Mouse (Mus musculus) mouse trophoblast stem cell (cell line): Measurements from ENCODE around the gene B430218F22Rik.
"Not testable (repeated sequence)": the region's sequence is repeated elsewhere in the genome, so short reads cannot be mapped to it uniquely, and the experiment has no call there.

ENCODE experiments used
- in situ Hi-C, 2 experiments: fragments of 300-500 bp; cut with MseI, MboI; formaldehyde crosslinking; loops; 2 replicates in 1 of 2; 3 replicates in 1 of 2; pipeline ENCODE4 v1.15.1; 2025

Gene B430218F22Rik

DNA sequence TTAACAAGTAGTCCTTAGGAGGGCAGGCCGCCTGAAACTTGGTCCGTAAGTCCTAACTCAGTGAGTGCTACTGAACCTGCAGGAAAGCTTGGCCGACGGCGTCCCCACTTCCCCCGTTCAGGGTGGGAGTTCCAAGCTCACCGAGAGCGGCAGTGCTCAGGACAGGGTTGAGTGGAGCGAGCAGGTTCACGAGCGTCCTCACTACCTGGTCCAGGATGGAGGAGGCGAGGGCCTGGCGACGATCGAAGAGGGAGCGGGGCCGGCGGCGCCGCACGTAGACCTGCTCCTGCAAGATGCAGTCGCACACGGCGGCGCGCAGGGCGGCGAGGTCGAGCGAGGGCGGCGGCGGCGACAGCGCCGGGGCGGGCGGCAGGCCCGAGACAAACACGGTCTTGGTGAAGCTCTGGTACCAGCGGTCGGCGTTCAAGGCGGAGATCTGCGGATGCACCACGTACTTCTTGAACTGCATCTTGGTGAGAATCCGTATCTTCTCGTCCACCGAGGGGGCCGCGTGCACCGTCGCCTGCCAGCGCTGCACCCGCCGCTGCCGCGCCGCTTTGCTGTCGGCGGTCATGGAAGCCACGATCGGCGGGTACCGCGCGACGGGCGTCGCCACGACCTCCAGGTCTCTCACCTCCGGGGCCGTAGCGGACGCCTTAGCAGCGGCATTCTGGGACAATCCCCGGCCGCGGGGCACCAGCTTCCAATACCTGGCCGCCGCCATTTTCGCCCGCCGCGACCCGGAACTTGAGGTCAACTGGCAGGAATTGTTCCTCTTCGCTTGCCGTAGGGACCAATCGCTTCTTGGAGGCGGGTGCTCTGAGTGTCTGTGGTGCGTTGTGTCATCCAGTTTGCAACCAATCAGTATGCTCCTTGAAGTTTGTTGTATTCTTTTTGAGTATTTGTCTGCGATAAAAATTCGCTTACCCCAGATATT lies at the start of gene B430218F22Rik, which contains the start of gene Mrps30:
Gene B430218F22Rik, plus strand, starts transcription at position 120 of the 937 bp plus-strand sequence.
Gene Mrps30, minus strand, starts transcription at position 742 of the 937 bp plus-strand sequence.
- in situ Hi-C loops = no loop called here

DNA sequence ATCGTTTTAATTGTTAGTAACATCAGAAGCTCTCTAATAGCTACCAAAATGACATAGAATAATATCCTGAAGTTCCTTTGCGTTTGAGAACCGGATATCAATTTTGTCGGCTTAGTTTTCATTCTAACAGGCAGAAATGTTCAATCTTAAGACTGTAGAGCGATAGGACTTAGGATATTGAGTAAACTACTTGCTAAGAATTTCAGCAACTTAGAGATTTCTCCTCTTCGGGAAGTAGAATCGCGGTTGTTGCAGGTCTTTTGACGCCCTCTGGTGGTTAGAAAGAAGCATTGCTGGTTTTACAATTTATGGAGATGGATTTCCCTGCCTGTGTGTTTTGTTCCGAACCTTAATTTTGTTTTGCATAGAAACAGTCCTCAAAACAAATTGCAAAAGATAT lies 36.2 kb upstream of the B430218F22Rik start:
- in situ Hi-C loops = loop anchor here in 1 of 2 experiments (25.0 kb wide), 1 partner anchor 1013 kb away; no protein-coding TSS in a partner anchor

DNA sequence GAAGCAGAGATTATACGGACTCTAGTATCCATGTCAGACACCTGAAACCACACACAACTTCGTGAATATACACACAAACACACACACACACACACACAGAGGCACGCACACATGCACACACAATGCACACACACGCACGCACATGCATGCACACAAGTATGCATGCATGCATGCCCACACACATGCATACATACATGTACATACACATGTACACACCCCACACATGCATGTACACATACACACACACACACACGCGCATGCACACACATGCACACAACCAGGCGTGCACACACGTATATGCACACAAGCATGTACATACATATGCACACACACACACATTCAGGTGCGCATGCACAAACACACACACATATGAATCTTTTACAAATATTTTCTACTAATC lies 35.6 kb upstream of the B430218F22Rik start:
- in situ Hi-C loops = loop anchor here in 1 of 2 experiments (25.0 kb wide), 1 partner anchor 1014 kb away; no protein-coding TSS in a partner anchor

DNA sequence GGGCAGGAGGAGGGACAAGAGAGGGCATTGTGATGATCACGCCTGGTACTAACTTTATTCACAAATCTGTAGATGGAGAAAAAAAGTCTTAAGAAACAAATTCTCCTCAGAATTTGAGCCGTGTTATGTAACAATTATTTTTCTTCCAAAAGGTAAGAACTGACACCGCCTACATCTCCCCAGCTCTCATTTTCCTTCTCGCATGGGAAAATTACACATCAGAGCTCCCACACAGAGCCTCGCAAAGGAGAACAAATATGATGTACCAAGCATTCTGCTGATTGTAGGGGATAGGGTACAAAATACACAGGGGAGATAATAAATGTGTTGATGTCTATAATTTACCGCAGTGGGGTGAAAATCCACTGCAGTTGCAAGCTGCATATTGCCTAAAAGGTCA lies 23.1 kb upstream of the B430218F22Rik start:
- in situ Hi-C loops = loop anchor here in 1 of 2 experiments (25.0 kb wide), 1 partner anchor 1026 kb away; no protein-coding TSS in a partner anchor

DNA sequence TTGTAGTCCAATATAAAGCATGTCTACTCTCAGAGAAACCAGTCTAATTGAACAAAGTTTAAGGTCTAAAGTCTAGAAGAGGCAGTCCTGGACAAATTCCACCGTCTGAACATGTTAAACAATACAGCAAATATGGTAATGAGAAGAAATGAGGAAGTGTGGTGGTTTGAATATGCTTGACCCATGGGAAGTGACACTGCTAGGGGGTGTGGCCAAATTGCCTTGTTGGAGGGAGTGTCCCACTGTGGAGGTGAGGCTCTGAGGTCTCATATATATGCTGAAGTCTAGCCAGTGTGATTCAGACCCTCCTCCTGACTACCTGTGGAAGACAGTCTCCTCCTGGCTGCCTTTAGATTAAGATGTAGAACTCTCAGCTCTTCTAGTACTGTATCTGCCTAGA lies 20.7 kb upstream of the B430218F22Rik start:
- in situ Hi-C loops = loop anchor here in 1 of 2 experiments (25.0 kb wide), 1 partner anchor 1028 kb away; no protein-coding TSS in a partner anchor

DNA sequence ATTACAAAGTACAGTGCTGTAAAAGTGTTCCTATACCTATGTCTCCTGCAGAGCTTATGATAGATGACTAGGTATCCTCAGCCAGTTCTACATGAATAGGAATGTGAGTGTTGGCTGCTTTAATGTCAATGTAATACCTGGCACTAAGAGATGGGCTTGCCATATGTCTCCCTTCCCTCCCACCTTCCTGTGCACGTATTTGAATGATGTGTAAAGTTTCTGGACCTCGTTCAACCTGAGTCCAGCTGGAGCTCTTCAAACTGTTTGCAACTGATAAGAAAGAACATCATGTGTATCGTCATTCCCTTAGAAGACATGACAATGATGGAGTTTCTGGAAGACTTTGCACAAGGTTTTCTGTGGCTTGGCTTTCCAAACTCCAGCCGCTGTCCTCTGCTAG lies 13.6 kb upstream of the B430218F22Rik start:
- in situ Hi-C loops = loop anchor here in 1 of 2 experiments (25.0 kb wide), 1 partner anchor 1036 kb away; no protein-coding TSS in a partner anchor

DNA sequence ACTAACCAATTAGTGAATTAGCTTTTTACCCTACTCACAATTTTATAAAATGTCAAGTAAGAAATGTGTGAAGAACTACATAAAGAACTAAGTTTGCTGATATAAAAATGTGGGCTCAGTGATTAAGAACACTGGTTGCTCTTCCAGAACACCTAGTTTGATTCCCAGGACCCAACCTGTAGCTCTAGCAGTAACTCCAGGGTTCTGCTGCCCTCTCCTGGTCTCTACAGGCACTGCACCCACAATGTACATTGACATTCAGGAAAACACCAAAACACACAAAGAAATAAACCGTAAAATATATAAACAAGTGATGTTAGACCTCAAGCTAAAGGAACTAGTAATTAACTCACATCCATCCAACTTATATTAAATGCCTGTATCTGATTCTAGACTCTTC lies 7.3 kb upstream of the B430218F22Rik start:
- in situ Hi-C loops = no loop called here

DNA sequence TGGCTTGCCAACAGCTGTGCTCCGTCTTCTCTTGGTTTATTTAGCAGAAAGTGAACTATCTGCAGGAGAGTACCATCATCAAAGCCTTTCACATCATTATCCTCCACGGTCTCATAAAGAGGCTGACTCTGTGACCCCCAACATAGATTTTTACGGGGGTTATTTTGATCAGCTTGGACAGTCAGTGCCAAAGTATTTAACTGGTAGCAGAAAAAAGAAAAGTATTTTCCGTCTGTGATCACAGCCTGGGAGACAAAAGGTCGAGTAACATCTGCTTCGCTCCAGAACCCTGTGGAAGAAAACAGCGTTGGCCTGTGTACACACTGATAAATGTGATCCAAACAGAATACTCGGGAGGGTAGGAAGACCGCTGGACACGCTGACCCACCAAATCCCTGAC lies 6.0 kb upstream of the B430218F22Rik start:
- in situ Hi-C loops = no loop called here

DNA sequence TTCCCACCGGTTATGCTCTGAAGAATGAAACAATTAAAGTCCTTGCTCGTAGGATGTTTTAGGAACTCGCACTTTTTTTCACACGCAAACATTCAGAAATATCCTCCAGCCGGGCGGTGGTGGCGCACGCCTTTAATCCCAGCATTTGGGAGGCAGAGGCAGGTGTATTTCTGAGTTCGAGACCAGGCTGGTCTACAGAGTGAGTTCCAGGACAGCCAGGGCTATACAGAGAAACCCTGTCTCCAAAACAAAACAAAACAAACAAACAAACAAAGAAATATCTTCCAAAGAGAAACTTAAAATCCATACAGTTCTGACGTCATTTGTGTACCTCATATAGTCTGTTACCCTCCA lies 995 bp downstream of the B430218F22Rik start:
- in situ Hi-C loops = not testable (repeated sequence)

DNA sequence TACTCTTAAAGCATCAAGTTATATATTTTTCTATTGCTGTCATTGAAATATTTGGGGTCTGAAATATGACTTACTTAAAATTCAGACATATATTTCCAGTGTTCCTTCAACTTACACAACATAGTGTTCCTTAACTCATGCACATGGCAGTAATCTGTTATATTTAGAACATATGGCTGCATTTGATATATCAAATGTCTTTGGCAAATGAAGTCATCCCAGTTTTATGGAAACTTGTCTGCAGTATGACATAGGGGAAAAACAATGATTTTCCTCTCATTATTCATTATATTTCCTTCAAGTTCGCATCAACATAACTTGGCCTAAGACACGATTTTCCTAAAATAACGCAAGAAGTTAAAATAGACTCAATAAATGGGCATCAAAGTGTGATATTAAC lies 9.4 kb downstream of the B430218F22Rik start:
- in situ Hi-C loops = no loop called here

DNA sequence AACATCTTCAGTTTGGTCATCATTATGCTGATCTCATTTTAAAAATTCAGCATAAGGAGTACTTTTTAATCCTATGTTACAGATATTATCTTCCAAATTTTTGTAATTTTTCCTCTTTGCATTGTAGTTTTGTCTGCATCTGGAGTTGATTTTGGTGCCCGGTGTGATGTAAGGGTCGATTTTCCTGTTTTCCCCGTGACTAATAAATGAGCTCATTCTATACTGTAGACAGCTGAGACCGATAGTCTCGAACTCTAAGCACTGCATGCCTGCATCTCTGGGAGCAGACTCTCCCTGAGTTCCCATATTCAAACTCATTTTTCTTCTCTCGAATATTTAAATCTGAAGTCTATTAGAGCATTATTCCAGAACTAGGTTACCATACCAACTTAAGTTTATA lies 13.9 kb downstream of the B430218F22Rik start:
- in situ Hi-C loops = loop anchor here (10.0 to 25.0 kb wide), 2 partner anchors 194 to 962 kb away; no protein-coding TSS in a partner anchor

DNA sequence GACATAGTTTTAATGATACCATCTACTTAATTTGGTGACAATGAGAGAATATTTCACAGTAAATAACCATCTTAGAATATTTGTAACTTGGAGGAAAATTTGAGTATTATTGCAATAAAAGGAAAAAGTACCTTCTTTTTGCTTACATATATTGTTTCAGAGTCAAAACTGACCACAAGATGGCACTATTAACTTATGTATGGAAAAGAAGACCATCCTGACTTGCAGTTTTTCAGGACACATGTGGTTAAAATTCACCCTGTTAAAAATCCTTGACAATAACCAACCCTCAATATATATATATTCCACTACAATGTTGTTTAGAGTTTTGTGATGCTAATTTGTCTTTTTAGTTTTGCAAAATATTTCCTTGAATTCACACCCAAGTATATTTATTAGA lies 17.1 kb downstream of the B430218F22Rik start:
- in situ Hi-C loops = loop anchor here (10.0 to 25.0 kb wide), 2 partner anchors 191 to 959 kb away; no protein-coding TSS in a partner anchor

DNA sequence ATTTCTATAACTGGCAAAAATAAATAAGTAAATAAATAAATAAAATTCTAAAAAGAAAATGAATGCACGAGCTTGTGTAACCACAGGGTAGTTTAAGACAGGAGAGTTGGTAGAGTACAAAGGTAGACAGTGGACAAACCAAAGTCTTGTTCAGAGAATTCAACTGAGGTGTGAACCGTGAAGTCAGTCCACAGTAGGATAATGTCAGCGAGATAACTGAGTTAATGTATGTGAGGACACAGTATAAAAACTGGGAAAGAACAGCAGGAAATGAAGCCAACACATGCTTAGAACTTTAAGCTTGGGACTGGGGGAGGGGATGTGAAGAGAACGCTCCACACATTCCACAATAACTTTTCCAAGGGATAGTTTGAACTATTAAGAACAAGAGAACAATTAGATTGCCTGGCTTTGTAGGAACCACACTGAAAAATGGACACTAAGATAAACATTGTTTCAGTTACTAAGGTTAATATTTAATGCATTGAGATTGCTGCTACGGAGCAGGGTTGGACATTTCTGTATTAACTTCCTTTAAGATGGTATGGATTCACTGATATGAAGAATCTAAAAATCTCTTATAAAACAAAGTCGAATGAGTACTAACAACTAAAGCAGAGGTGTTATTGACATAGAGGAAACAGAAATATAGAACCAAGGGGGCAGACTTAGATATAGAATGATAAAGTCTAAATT lies 25.0 kb downstream of the B430218F22Rik start:
- in situ Hi-C loops = loop anchor here in 1 of 2 experiments (25.0 kb wide), 1 partner anchor 951 kb away; no protein-coding TSS in a partner anchor

DNA sequence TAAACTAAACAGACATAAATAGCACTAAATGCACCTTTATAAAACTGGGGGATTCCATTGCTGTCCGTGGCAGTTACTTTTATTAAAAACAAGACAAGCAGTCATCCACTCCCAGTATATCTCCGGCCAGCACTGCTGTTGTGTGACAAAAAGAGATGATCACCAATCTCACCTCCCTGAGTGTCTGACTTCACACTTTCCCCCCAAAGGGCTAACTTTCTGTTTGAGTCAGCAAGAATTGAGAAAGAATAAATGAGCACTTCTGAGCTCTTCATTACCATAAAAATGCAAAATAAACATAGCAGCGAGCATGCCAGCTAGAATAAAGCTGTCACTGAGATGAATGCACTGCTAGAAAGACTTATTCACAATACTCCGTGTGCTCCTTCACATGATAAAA lies 31.7 kb downstream of the B430218F22Rik start:
- in situ Hi-C loops = loop anchor here in 1 of 2 experiments (25.0 kb wide), 1 partner anchor 944 kb away; no protein-coding TSS in a partner anchor

DNA sequence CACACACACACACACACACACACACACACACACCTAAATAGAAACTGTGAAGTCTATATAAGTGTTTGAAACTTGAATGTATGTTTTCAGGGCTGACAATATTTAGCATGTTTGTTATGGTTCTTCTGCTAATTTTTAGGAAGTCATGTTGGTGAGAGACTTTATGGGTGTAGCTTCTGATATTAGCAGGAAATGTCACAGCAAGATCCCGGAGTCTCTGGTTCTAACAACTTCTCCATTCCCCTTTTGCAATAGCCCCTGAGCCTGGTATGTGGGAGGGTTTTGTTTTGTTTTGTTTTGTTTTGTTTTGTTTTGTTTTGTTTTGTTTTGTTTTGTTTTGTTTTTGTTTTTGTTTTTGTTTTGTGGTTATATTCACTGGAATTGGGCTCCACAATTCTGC lies 34.0 kb downstream of the B430218F22Rik start:
- in situ Hi-C loops = loop anchor here in 1 of 2 experiments (25.0 kb wide), 1 partner anchor 942 kb away; no protein-coding TSS in a partner anchor

DNA sequence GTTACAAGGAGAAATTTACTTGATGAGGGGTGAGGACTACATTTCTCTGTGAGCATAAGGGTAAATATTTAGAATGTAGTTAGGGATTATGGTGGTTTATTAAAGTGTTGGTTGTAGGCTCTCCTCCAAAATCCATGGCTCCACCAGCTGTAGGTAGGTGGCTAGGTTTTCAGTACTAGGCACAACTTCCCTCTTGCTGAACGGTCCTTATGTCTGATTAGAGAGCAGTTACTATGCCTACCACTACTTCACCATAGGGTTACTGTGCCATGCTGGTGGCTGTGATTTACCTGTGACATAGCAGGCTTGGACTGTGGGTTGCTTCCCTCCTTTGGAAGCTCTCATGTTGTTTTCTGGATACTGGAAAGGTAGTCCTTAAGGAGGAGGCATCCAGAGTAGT lies 34.4 kb downstream of the B430218F22Rik start:
- in situ Hi-C loops = loop anchor here in 1 of 2 experiments (25.0 kb wide), 1 partner anchor 941 kb away; no protein-coding TSS in a partner anchor
